Mouse (Mus musculus): Measurements from ENCODE around the gene Flii. TPM values are rescaled to one million over a fixed set of nuclear protein-coding genes. Genes with fewer than 3 reads are reported as not detected.

Flii gene
- polyA plus RNA-seq, 1 experiment from 2014 or later, result 85.7 TPM

DNA sequence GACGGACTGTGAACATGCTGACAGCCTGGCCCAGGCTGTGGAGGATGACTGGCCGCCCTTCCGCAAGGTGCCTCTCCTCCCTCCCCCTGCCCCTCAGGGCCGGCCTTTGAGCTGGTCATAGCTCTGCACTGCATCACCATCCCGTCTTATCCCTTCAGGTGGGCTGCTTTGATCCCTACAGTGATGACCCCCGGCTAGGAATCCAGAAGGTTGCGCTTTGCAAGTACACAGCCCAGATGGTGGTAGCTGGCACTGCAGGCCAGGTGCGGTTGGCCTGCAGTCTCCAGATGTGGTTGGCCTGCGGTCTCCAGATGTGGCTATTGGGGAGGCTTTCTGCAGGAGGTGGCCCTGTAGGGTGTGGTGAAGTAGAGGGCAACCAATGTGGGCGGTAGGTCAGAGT lies 18.4 kb downstream of the Flii start:
- ATAC-seq, result no peak
- Histone ChIP-seq H3K4me2 (ENCODE audit: low read length) (no peak overlapping the region), H3K4me1 (replicated peaks; ENCODE audit: control insufficient read depth, insufficient read depth, low read length) (0 out of 2 replicates have a peak, but pooled peaks cover under 1% of the 10 kb centered on the region), H3K9me3 (ENCODE audit: control insufficient read depth, low read length) (no peaks in the 10 kb centered on the region), H3K4me3 (replicated peaks; ENCODE audit: low read length) (no peak overlapping the region), H3K27me3 (replicated peaks; ENCODE audit: control insufficient read depth, insufficient read depth, low read length) (no peaks in the 10 kb centered on the region), H3K27ac (ENCODE audit: low read length) (no peak overlapping the region), H3K9ac (replicated peaks; ENCODE audit: low read depth, low read length) (no peak overlapping the region), H3K36me3 (ENCODE audit: control insufficient read depth, insufficient read depth) (peaks cover 58% of the 10 kb centered on the region)
- WGBS, result 90% methylated on average over 10 of the region's 10 CpGs

DNA sequence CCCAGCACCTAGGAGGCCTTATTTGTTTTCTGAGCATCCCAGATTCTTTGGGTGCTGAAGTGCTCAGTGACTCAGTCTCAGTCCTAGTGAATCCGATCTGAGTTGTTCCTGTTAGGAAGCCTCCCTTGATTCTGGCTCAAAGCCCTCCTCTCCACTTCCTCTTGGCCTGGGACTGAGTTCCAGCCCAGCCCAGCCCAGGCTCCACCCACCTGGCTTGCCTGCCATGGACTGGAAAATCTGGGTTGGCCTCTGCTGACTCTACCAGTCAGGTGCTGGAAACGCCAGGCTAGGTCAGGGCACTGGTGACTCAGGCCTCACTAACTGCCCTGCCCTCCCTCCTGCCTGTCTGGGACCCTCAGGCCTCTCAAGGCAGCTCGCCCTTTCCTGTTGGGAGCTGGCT lies 19.4 kb downstream of the Flii start:
- 80% methylated on average over 3 of the region's 3 CpGs for WGBS
- Histone ChIP-seq H3K4me3 (replicated peaks; ENCODE audit: low read length) (no peak overlapping the region), H3K4me2 (ENCODE audit: low read length) (no peak overlapping the region), H3K4me1 (replicated peaks; ENCODE audit: control insufficient read depth, insufficient read depth, low read length) (peaks cover 8% of the 10 kb centered on the region), H3K27me3 (replicated peaks; ENCODE audit: control insufficient read depth, insufficient read depth, low read length) (no peaks in the 10 kb centered on the region), H3K36me3 (ENCODE audit: control insufficient read depth, insufficient read depth) (peaks cover 49% of the 10 kb centered on the region), H3K9me3 (ENCODE audit: control insufficient read depth, low read length) (no peaks in the 10 kb centered on the region), H3K27ac (ENCODE audit: low read length) (no peak overlapping the region), H3K9ac (replicated peaks; ENCODE audit: low read depth, low read length) (no peak overlapping the region)
- no peak for ATAC-seq

DNA sequence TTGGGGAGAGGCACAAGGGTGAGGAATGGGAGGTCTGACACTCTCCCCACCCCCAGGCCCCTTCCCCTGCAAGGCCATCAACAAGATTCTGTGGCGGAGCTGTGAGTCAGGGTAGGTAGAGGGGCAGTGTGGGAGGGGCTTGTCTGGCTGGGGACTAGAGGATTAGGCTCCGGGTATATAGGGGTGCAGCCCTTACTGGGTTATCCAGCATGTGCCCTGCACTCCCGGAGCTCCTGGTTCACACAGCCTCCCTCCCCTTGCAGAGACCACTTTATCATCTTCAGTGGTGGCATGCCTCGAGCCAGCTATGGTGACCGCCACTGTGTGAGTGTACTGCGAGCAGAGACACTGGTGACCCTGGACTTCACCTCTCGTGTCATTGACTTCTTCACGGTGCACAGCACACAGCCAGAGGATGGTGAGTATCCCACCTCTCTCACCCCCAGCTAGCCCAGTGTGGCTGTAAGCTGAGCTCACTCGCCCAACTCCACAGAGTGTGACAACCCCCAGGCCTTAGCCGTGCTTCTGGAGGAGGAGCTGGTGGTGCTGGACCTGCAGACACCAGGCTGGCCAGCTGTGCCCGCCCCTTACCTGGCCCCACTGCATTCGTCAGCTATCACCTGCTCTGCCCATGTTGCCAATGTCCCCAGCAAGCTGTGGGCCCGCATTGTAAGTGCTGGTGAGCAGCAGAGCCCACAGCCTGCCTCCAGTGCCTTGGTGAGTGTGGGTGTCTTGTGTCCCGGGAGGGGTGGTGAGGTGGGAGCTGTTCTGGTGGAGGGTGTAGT lies 20.2 kb downstream of the Flii start:
- Histone ChIP-seq H3K4me1 (replicated peaks; ENCODE audit: control insufficient read depth, insufficient read depth, low read length) (peaks cover 15% of the 10 kb centered on the region), H3K4me3 (replicated peaks; ENCODE audit: low read length) (no peak overlapping the region), H3K9me3 (ENCODE audit: control insufficient read depth, low read length) (no peaks in the 10 kb centered on the region), H3K9ac (replicated peaks; ENCODE audit: low read depth, low read length) (no peak overlapping the region), H3K27me3 (replicated peaks; ENCODE audit: control insufficient read depth, insufficient read depth, low read length) (no peaks in the 10 kb centered on the region), H3K27ac (ENCODE audit: low read length) (no peak overlapping the region), H3K4me2 (ENCODE audit: low read length) (no peak overlapping the region), H3K36me3 (ENCODE audit: control insufficient read depth, insufficient read depth) (peaks cover 41% of the 10 kb centered on the region)
- 92% methylated on average over 14 of the region's 14 CpGs for WGBS
- ATAC-seq, result no peak

DNA sequence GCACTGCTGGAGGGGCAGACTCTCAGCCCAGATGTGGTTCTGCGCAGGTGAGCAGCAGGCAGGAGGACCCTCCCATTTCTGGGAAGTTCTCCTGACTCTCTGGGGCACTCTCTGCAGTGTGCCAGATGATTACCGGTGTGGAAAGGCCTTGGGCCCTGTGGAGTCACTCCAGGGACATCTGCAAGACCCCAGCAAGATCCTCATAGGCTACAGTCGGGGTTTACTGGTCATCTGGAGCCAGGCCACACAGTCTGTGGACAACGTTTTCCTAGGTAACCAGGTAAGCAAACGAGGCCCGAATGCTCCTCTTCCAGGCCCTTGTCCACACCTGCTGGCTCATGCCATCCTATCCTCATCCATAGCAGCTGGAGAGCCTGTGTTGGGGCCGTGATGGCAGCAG lies 21.0 kb downstream of the Flii start:
- Histone ChIP-seq H3K27me3 (replicated peaks; ENCODE audit: control insufficient read depth, insufficient read depth, low read length) (no peaks in the 10 kb centered on the region), H3K4me2 (ENCODE audit: low read length) (no peak overlapping the region), H3K4me1 (replicated peaks; ENCODE audit: control insufficient read depth, insufficient read depth, low read length) (peaks cover 22% of the 10 kb centered on the region), H3K4me3 (replicated peaks; ENCODE audit: low read length) (no peak overlapping the region), H3K36me3 (ENCODE audit: control insufficient read depth, insufficient read depth) (peaks cover 34% of the 10 kb centered on the region), H3K9ac (replicated peaks; ENCODE audit: low read depth, low read length) (no peak overlapping the region), H3K27ac (ENCODE audit: low read length) (no peak overlapping the region), H3K9me3 (ENCODE audit: control insufficient read depth, low read length) (no peaks in the 10 kb centered on the region)
- 96% methylated on average over 7 of the region's 7 CpGs for WGBS
- no peak for ATAC-seq

DNA sequence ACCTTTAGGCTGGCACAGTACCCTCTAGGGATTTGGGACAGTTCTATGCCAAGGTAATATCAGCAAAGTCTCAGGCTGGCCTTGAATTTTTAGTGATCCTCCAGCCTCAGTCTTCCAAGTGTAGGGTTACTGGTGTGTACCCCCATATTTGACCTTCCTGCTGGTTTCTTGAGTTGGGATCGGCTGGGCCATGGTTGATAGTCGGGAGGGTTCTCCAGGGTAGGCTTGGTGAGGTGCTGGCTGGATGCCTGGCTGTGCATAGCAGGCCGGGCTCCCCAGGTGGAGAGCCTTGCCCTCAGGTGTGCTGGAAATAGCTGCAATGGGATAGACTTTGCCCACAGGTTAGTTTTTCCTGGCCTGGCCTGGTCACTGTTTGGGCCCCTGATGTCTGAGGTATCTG lies 21.8 kb downstream of the Flii start:
- Histone ChIP-seq H3K4me3 (replicated peaks; ENCODE audit: low read length) (no peak overlapping the region), H3K9me3 (ENCODE audit: control insufficient read depth, low read length) (no peaks in the 10 kb centered on the region), H3K27ac (ENCODE audit: low read length) (no peak overlapping the region), H3K4me2 (ENCODE audit: low read length) (no peak overlapping the region), H3K4me1 (replicated peaks; ENCODE audit: control insufficient read depth, insufficient read depth, low read length) (peaks cover 27% of the 10 kb centered on the region), H3K36me3 (ENCODE audit: control insufficient read depth, insufficient read depth) (peaks cover 26% of the 10 kb centered on the region), H3K27me3 (replicated peaks; ENCODE audit: control insufficient read depth, insufficient read depth, low read length) (no peaks in the 10 kb centered on the region), H3K9ac (replicated peaks; ENCODE audit: low read depth, low read length) (no peak overlapping the region)
- no peak for ATAC-seq
- 88% methylated on average over 3 of the region's 3 CpGs for WGBS

DNA sequence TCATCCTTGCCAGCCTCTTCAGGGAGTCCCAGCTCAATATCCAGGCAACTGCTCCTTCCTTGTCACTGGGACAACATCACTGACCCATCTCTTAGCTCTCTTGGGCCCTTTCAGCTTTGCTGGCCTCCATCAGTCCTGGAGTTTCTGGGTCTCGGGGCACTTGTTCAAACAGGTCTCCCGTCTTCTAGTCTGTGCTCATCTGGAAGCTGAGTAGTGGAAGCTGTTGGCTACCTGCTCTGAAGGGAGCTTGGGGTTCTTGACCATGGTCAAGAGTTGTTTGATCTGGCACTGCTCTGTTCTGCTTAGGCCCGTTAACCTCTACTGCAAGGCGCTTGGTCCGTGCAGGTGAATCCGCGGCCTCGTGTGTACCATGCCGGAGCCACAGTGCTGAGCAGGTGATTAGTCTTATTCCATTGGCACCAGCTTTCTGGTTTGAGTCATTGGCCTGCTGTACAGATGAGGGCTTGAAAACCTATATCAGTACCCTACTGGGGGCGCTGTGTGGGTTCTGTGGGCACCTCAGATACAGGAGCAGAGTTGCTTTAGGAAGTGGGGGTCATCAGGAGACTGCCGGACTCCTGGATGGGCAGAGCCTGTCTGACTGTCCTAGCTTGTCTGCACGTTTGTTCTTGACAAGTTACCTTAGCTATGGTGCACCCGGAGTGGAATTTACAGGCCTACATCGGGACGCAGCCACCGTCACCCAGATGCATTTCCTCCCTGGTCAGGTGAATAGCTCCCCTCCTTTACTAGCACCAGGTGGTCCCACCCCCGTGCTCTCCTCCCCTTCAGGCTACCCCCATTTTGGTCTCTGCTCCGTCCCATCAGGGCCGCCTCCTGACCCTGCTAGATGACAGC lies 22.8 kb downstream of the Flii start:
- H3K9me3 ChIP-seq (ENCODE audit: control insufficient read depth, low read length), result no peaks in the 10 kb centered on the region
- ATAC-seq, result no peak
- peaks cover 27% of the 10 kb centered on the region for H3K4me1 ChIP-seq (replicated peaks; ENCODE audit: control insufficient read depth, insufficient read depth, low read length)
- no peak overlapping the region for H3K27ac ChIP-seq (ENCODE audit: low read length)
- H3K4me3 ChIP-seq (replicated peaks; ENCODE audit: low read length), result no peak overlapping the region
- no peaks in the 10 kb centered on the region for H3K27me3 ChIP-seq (replicated peaks; ENCODE audit: control insufficient read depth, insufficient read depth, low read length)
- WGBS, result 95% methylated on average over 19 of the region's 19 CpGs
- H3K4me2 ChIP-seq (ENCODE audit: low read length), result no peak overlapping the region
- H3K9ac ChIP-seq (replicated peaks; ENCODE audit: low read depth, low read length), result no peak overlapping the region
- peaks cover 19% of the 10 kb centered on the region; the same call in 1 of the 2 replicates for H3K36me3 ChIP-seq (ENCODE audit: control insufficient read depth, insufficient read depth)

DNA sequence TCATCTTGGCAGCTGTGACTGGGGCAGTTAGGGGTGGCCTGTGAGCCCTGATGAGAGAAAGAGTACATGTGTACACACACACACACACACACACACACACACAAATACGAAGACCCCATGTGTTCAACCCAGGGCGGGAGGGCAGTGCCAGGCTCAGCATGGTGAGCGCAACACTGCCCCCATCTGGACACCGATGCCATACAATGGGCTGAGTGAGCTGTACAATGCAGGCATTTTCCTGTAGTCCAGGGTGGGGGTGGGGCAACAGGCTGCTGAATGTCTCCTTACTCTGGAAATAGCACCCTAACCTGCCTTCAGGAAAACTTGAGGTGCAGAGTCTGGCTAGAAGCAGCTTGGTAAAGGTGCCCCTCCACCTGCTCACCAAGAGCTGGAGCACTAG lies 23.9 kb downstream of the Flii start:
- H3K27ac ChIP-seq (ENCODE audit: low read length), result no peak overlapping the region
- no peaks in the 10 kb centered on the region for H3K27me3 ChIP-seq (replicated peaks; ENCODE audit: control insufficient read depth, insufficient read depth, low read length)
- H3K4me1 ChIP-seq (replicated peaks; ENCODE audit: control insufficient read depth, insufficient read depth, low read length), result peaks cover 34% of the 10 kb centered on the region
- no peak overlapping the region for H3K9ac ChIP-seq (replicated peaks; ENCODE audit: low read depth, low read length)
- H3K9me3 ChIP-seq (ENCODE audit: control insufficient read depth, low read length), result no peaks in the 10 kb centered on the region
- ATAC-seq, result no peak
- H3K4me3 ChIP-seq (replicated peaks; ENCODE audit: low read length), result no peak overlapping the region
- no peak overlapping the region for H3K4me2 ChIP-seq (ENCODE audit: low read length)
- peaks cover 18% of the 10 kb centered on the region; the same call in 1 of the 2 replicates for H3K36me3 ChIP-seq (ENCODE audit: control insufficient read depth, insufficient read depth)
- WGBS, result 20% methylated on average over 4 of the region's 4 CpGs

DNA sequence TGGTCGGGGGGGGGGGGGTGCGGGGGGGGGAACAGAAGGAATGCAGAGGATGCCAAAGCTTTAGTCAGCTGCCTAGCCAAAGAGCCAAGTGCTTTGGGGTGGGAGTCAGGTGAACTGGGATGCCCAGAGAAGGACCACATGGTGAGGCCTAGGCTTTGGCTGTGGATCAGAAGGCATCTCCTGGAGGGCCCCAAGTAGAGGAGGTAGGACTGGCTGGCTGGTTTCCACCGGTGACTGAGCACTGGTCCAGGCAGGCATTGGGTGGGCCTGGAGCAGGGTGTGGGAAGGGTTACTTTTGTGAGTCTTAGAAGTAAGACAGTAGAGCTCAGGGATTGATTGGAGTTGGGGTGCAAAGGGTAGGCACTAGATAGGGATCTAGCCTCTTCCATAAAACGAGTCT lies 25.5 kb downstream of the Flii start:
- ATAC-seq, result no peak
- H3K27me3 ChIP-seq (replicated peaks; ENCODE audit: control insufficient read depth, insufficient read depth, low read length), result no peaks in the 10 kb centered on the region
- peaks cover 6% of the 10 kb centered on the region; the same call in 1 of the 2 replicates for H3K36me3 ChIP-seq (ENCODE audit: control insufficient read depth, insufficient read depth)
- H3K4me1 ChIP-seq (replicated peaks; ENCODE audit: control insufficient read depth, insufficient read depth, low read length), result peaks cover 34% of the 10 kb centered on the region
- no peak overlapping the region for H3K27ac ChIP-seq (ENCODE audit: low read length)
- no peaks in the 10 kb centered on the region for H3K9me3 ChIP-seq (ENCODE audit: control insufficient read depth, low read length)
- WGBS, result 92% methylated on average over 2 of the region's 4 CpGs
- no peak overlapping the region for H3K4me3 ChIP-seq (replicated peaks; ENCODE audit: low read length)
- H3K9ac ChIP-seq (replicated peaks; ENCODE audit: low read depth, low read length), result no peak overlapping the region
- no peak overlapping the region; the same call in 1 of the 2 replicates for H3K4me2 ChIP-seq (ENCODE audit: low read length)
